Mouse (Mus musculus) mesoderm, embryonic 11.5 days (tissue): Measurements from ENCODE around the gene Cdc42ep2.
A peak's percentile ranks its signal among the peaks of the same experiment; 100 is the strongest.

Experiments
- DNase-seq: peaks from one replicate; pipeline ENCODE4 v3.0.0-alpha.2; 2012; ENCODE audit warnings: low read depth, low spot score

The Cdc42ep2 gene

GRCm38 (mm10) chr19:5924713-5925093, at the start of gene Cdc42ep2:
TSS of gene Cdc42ep2 (minus strand) at chr19:5924816.
- DNase-seq: peak; percentile 93

DNA sequence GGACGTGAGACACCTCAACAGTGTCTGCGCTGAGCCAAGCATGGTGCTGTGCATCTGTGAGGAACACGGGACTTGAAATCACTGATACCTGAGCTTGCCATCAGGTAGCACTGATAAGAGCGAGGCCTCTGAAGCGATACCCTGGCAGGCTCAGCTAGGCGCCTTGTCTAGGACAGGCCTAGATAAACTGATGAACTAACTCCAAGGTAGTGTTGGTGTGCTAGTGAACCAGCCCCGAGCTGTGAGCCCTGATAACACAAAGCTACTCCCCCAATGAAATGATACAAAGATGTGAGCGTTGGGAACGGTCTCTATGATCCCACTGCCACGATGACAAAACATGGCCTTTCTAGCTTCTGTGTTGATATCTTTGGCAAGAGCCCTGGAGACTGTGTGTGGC, 43.0 kb upstream of the Cdc42ep2 start:
- DNase-seq: no peak

GRCm38 (mm10) chr19:5966786-5967185, 42.2 kb upstream of the Cdc42ep2 start:
- no peak for DNase-seq

- DNase-seq: no peak
Observed at GRCm38 (mm10) chr19:5965910-5966309, 41.3 kb upstream of the Cdc42ep2 start.

- peak; percentile 79 for DNase-seq
Observed at GRCm38 (mm10) chr19:5965280-5965679, 40.7 kb upstream of the Cdc42ep2 start.

GRCm38 (mm10) chr19:5964804-5965203, 40.2 kb upstream of the Cdc42ep2 start:
- DNase-seq: no peak

DNA sequence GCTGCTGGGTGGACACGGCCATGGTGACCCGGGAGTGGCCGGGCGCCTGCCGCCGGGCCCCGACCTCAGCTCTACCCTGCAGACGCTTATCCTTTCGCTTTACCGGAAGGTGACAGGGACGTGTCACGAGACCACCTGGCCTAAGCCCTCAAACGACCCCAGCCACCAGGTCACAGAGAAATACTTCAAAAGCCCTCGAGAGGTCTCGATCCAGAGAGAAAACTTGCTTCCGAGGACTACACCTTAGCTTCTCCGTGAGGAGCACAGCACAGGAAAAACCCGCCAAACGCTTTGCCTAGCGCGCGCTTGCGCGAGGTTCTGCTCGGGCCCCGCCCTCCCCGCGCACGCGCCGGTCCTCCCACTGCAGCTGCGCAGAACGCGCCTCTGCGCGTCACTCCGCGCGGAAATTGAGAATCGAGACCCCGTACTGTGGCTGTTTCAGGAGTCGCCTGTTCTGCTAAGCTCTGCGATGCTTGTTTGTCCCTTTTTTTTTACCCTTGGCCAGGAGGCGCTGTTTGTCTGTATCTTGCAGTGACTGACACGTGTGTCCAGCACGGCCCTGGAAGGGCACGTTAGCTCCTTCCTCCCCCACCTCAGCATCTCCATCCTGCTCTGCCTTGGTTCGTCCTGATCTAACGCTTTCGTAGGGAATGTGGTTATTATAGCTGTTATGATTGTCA, 39.4 kb upstream of the Cdc42ep2 start, which contains the start of gene Pola2:
Pola2 (minus strand) TSS at position 320 of the 680 bp plus-strand sequence.
- peak; percentile 92 for DNase-seq

DNA sequence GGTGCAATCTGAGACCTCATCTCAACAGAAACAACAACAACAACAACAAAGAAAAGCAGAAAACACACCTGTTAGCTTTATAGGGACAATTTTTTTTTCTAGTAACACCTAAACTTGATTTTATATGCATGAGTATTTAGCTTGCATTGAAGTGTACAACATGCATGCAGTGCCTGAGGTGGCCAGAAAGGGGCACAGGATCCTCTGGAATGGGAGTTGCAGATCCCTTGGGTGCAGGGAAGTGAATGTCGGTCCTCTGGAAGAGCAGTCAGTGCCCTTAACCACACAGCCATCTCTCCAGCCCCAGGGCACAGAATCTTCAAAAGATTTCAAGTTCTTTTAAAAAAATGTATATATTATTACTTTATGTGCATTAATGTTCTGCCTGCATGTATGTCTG, 38.0 kb upstream of the Cdc42ep2 start:
- no peak for DNase-seq

DNA sequence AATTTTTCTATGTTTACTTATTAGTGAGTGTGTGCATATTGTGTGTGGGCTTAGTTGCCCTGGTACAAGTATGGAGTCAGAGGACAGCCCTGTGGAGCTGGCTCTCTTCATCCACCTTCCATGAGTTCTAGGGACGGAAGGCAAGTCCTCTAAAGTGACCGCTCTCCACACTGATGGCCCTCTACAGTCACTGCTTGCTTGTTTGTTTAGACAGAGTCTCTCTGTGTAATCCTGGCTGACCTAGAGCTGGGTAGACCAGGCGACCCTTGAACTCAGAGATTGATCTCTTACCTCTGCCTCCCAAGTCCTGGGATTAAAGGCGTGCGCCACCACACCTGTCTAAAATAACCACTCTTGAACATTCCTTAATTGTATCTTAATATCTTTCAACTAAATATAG, 32.8 kb upstream of the Cdc42ep2 start:
- DNase-seq: no peak

DNA sequence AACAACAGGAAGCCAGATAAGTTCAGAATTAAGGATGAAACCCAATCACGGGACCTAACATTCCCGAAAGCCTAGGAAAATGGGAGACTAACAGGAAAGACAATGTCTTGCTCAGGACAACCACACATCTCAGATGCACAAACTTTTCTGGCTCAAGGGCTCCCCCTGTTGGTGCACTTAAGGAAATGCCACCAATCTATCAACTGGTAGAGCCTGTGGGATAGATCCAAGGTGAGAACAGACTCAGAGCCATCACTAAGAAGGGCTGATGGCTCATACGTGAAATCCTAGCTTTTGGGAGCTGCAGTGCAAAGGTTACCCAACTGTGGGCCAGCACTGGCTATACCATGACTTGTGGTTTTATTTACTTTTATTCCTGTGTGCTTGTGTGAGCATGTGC, 32.1 kb upstream of the Cdc42ep2 start:
- peak; percentile 82 for DNase-seq

- DNase-seq: no peak
Observed at GRCm38 (mm10) chr19:5955704-5956670, 31.4 kb upstream of the Cdc42ep2 start.

- DNase-seq: no peak
Observed at GRCm38 (mm10) chr19:5954936-5955335, 30.3 kb upstream of the Cdc42ep2 start.

- DNase-seq: no peak
Observed at GRCm38 (mm10) chr19:5954031-5954710, 29.6 kb upstream of the Cdc42ep2 start.

- DNase-seq: no peak
Observed at GRCm38 (mm10) chr19:5953201-5953770, 28.7 kb upstream of the Cdc42ep2 start.

DNA sequence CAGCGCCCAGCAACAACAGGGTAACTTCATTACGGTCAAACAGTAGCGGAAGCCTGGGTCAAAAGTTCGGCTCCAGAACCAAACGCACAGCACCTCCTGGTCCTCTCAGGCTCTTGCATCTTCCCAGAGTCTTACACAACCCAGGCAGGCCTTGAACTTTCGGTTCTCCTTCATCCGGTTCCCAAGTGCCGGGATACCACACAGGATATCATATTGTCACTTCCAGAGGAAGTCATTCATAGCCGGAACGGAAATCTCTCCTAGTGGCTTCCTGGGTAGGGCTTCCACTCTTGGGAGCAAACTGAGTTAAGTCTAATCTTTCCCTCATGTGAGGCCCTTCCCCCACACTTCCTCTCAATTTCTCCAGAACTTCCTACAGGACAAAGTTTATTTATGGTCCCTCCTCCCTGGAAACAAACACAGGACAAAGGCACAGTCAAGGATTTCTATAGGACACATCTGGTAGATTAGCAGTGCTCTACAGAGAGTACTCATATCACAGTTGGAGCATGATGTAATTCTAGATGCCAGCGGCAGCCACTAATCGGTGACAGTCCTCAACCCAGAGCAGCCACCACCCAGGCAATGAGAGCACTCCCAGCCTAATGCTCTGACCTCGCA, 27.6 kb upstream of the Cdc42ep2 start:
- DNase-seq: peak; percentile 37

DNA sequence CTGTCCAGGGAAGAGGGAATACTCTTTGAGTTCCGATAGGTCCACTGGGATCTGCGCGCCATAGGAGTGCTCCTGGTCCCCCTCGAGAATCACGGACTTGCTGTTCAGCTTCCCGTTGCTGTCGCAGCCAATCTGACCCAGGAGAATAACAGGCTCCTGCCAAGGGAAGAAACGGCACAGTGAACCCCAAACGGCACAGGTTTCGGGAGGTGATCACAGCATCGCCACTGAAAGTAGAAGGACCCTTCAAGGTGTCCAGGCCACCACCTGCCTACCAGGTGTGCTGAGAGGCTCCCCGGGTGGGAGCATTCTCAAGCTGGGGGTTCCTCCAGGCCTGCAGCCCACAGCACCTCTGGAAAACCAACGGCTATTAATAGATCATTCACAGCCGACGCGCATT, 27.0 kb upstream of the Cdc42ep2 start:
- no peak for DNase-seq

GRCm38 (mm10) chr19:5950218-5950617, 25.6 kb upstream of the Cdc42ep2 start:
- DNase-seq: no peak

DNA sequence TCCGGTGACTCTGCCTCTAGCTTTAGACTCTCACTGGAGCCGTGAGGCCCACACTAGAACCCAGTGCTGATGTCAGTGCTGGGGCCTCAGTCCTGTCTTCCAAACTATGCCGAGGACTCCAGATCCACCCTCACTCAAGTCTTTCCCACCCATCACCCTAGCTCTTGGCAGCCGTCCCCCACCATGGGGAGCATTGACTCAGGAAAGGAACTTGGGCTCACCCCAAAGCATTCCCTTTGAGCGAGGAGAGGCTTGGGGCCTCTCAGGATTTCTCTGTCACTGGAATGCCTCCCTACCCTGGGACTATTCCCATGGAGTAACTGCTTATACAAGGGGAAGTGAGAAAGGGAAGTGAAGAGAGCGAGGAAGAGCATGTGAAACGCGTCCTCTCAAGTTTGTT, 21.3 kb upstream of the Cdc42ep2 start:
- DNase-seq: no peak

DNA sequence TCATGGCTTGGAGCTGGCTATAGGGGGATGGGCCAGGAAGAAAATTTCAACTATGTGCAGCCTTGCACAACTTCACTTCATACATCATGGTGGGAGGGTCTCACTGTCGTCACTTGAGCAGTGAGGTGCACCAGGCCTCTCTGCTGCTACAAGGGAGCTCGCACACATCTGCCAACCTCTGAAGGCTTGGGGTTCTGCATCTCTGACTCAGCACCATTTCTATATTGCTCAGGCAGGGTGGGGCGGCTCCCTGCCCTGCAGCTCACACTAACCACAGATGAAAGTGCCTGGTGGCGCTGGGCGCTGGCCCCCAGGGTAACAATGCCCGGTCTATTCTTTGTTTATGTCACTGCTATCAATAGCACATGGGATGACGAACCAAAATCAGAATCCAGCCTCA, 20.4 kb upstream of the Cdc42ep2 start:
- DNase-seq: no peak

GRCm38 (mm10) chr19:5944145-5944544, 19.5 kb upstream of the Cdc42ep2 start:
- DNase-seq: no peak

DNA sequence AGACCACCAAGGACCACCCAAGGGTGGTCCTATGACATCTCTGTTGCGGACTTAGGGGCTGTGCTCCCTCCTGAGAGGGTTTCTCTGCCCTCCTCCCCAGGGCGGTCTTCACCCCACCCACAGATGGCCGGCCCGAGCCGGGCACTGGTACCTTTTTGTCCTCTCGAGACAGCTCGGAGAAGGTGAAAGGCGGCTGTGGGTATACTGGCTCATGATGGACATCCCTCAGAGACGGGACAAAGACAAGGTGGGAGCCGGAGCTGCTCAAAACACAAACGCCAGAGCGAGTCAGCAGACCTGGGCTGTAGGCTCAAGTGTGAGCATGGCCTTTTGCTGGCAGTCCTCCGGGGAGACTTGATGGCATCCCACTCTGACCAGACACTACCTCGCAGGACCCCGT, 18.8 kb upstream of the Cdc42ep2 start:
- DNase-seq: no peak
